In the genomic region with DNA sequence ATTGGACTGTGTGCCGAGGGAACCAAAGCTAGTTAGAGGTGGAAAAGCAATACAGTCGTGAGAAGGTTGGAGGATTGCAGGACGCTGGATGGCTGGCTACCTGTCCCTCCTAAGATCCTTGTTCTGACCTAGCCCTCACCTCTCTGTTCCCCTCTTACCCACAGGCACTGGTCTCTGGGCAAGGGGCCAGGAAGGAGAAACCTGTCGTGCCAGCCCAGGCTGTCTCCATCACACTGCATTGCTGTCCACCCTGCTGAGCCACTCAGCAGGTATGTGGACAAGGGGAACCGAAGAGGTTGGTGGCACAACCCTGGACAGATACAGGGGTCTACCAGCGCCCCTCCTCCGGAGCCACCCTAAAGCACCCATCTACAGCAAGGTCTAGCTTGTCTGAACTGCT, we compare ENCODE assay signal across 11 mouse cellular contexts. TPM values are rescaled to one million over a fixed set of nuclear protein-coding genes. Genes with fewer than 3 reads are reported as not detected.
DNase-seq lines count a peak whose midpoint lies in the region; ATAC-seq and TF ChIP-seq lines count a peak whose summit lies in the region.
"Had no signal": no experiment of that assay in that cellular context is flagged by ENCODE, and none has a peak within 500 bp of the region (broad histone marks: within the 10 kb centered on the region; RNA-seq: fewer than 3 reads in every experiment).

No protein-coding gene starts in this region.

- H3K27ac ChIP-seq in heart, embryonic 12.5 days (ENCODE audit: poor library complexity, severe bottlenecking) = no peak overlapping the region
- no peak overlapping the region for H3K27ac ChIP-seq in heart, adult 2 months
- peak overlapping the region; percentile 54 for H3K27ac ChIP-seq in ES-E14 (ENCODE audit: insufficient read depth, low read depth, low read length, poor library complexity, severe bottlenecking)
- H3K27ac ChIP-seq in hindbrain, postnatal 0 days = no peak overlapping the region
- peak overlapping the region; percentile 95 for H3K27ac ChIP-seq in lung, embryonic 15.5 days

- peak overlapping the region; percentile 42; the same call in 1 of the 2 replicates for H3K4me2 ChIP-seq in heart, embryonic 12.5 days
- H3K4me2 ChIP-seq in hindbrain, postnatal 0 days (ENCODE audit: low read depth, low read length) = peak overlapping the region; percentile 40; the same call in 1 of the 2 replicates
- H3K4me2 ChIP-seq in lung, embryonic 15.5 days = peak overlapping the region; percentile 23

- no peak overlapping the region for H3K4me3 ChIP-seq in heart, embryonic 12.5 days
- H3K4me3 ChIP-seq in heart, adult 2 months = no peak overlapping the region
- 0 out of 4 replicates have a peak overlapping the region, but pooled peaks of 1 of the 2 experiments have one; percentile 43 for H3K4me3 ChIP-seq in ES-E14 (ENCODE audit: insufficient read depth in 1 of 2, low read depth in 1 of 2, low read length in 2 of 2, poor library complexity in 1 of 2, severe bottlenecking in 1 of 2)
- no peak overlapping the region for H3K4me3 ChIP-seq in hindbrain, postnatal 0 days (ENCODE audit: low read length)
- H3K4me3 ChIP-seq in lung, embryonic 15.5 days = no peak overlapping the region

- no peak for TF ChIP-seq CTCF in heart, adult 2 months (IDR thresholded peaks at IDR 0.05)
- TF ChIP-seq CTCF in hindbrain, postnatal 0 days (IDR thresholded peaks at IDR 0.05; ENCODE audit: low read depth) = no peak

- no peak for TF ChIP-seq EP300 in heart, adult 2 months (IDR thresholded peaks at IDR 0.05; ENCODE audit: insufficient read depth, low read depth, low read length)

- H3K9ac ChIP-seq in heart, embryonic 12.5 days = no peak overlapping the region
- no peak overlapping the region for H3K9ac ChIP-seq in heart, adult 2 months (ENCODE audit: low read depth, low read length)
- peak overlapping the region; percentile 33; the same call in 1 of the 2 replicates for H3K9ac ChIP-seq in ES-E14 (ENCODE audit: insufficient read depth, low read depth, low read length, poor library complexity, severe bottlenecking)
- H3K9ac ChIP-seq in hindbrain, postnatal 0 days (replicated peaks; ENCODE audit: low read length) = no peak overlapping the region
- no peak overlapping the region for H3K9ac ChIP-seq in lung, embryonic 15.5 days

- H3K4me1 ChIP-seq in heart, embryonic 12.5 days (replicated peaks) = peaks cover 14% of the 10 kb centered on the region
- H3K4me1 ChIP-seq in heart, adult 2 months (ENCODE audit: control insufficient read depth, insufficient read depth, low read length) = no peaks in the 10 kb centered on the region
- peaks cover 8 to 22% of the 10 kb centered on the region in 2 experiments for H3K4me1 ChIP-seq in ES-E14 (ENCODE audit: control insufficient read depth in 2 of 2, insufficient read depth in 2 of 2, low read length in 2 of 2, poor library complexity in 1 of 2)
- no peaks in the 10 kb centered on the region; the same call in 1 of the 2 replicates for H3K4me1 ChIP-seq in hindbrain, postnatal 0 days (ENCODE audit: insufficient read depth, low read length)
- peaks cover 13% of the 10 kb centered on the region; the same call in 1 of the 2 replicates for H3K4me1 ChIP-seq in lung, embryonic 15.5 days

- TF ChIP-seq POLR2A in heart, adult 2 months (IDR thresholded peaks at IDR 0.05; ENCODE audit: insufficient read depth, low read depth, low read length) = no peak

- in situ Hi-C loops in ES-E14 (cut with MboI; ENCODE audit: low sequenced_read_pairs in 2 of 2, unreplicated experiment in 2 of 2) = no loop called here

- H3K9me3 ChIP-seq in heart, embryonic 12.5 days (replicated peaks) = no peaks in the 10 kb centered on the region
- no peaks in the 10 kb centered on the region for H3K9me3 ChIP-seq in ES-E14 (ENCODE audit: control insufficient read depth, insufficient read depth, low read depth, low read length)
- no peaks in the 10 kb centered on the region for H3K9me3 ChIP-seq in hindbrain, postnatal 0 days (ENCODE audit: low read length)
- H3K9me3 ChIP-seq in lung, embryonic 15.5 days = no peaks in the 10 kb centered on the region

- no peaks in the 10 kb centered on the region for H3K79me2 ChIP-seq in heart, adult 2 months (replicated peaks; ENCODE audit: control insufficient read depth, insufficient read depth, low read length)

- 68% methylated on average over 7 of the region's 7 CpGs for WGBS in heart, embryonic 12.5 days
- WGBS in heart, adult 2 months = 65% methylated on average over 7 of the region's 7 CpGs
- WGBS in hindbrain, postnatal 0 days = 65% methylated on average over 7 of the region's 7 CpGs
- WGBS in lung, embryonic 15.5 days = 48% methylated on average over 7 of the region's 7 CpGs

- peak; percentile 24; the same call in 1 of the 2 replicates for ATAC-seq in heart, embryonic 12.5 days (ENCODE audit: insufficient number of reproducible peaks, low FRiP score)
- no peak for ATAC-seq in hindbrain, postnatal 0 days
- ATAC-seq in lung, embryonic 15.5 days (ENCODE audit: borderline replicate concordance, extremely low read depth, low FRiP score, low TSS enrichment) = peak; percentile 62
- ATAC-seq in inflammation-experienced regulatory T-cells, adult 6 months = no peak

- no peak for DNase-seq in heart, adult 2 months
- DNase-seq in ES-E14 (ENCODE audit: low read depth, low spot score) = no peak
- no peak for DNase-seq in hindbrain, postnatal 0 days (ENCODE audit: low spot score)
- no peak for DNase-seq in spleen, postnatal 14 days (ENCODE audit: low spot score in 2 of 2)
- DNase-seq in left cerebral cortex, postnatal 36 days (ENCODE audit: low spot score in 2 of 2) = no peak

- no peaks in the 10 kb centered on the region for H3K36me3 ChIP-seq in heart, embryonic 12.5 days
- H3K36me3 ChIP-seq in heart, adult 2 months (ENCODE audit: control insufficient read depth, insufficient read depth, low read length) = no peaks in the 10 kb centered on the region
- H3K36me3 ChIP-seq in ES-E14 (ENCODE audit: control insufficient read depth, insufficient read depth, low read length, poor library complexity, severe bottlenecking) = no peaks in the 10 kb centered on the region
- H3K36me3 ChIP-seq in hindbrain, postnatal 0 days (ENCODE audit: insufficient read depth, low read length) = no peaks in the 10 kb centered on the region
- no peaks in the 10 kb centered on the region for H3K36me3 ChIP-seq in lung, embryonic 15.5 days

- H3K27me3 ChIP-seq in heart, embryonic 12.5 days (replicated peaks) = no peaks in the 10 kb centered on the region
- no peaks in the 10 kb centered on the region for H3K27me3 ChIP-seq in heart, adult 2 months (ENCODE audit: control insufficient read depth, insufficient read depth, low read length)
- no peaks in the 10 kb centered on the region for H3K27me3 ChIP-seq in hindbrain, postnatal 0 days (ENCODE audit: insufficient read depth, low read length)
- no peaks in the 10 kb centered on the region for H3K27me3 ChIP-seq in lung, embryonic 15.5 days
- H3K27me3 ChIP-seq: CH12.LX had no signal

- intact Hi-C loops in heart, adult 2 months (cut with DNase I) = no loop called here
- intact Hi-C loops in left cerebral cortex, postnatal 36 days (cut with DNase I) = no loop called here

RNA-seq across cellular contexts. Expression of gene Zbtb32, which starts 1.9 kb away (rescaled TPM):
- 0.09 and 0.44 TPM in 2 replicates for polyA plus RNA-seq in heart, embryonic 12.5 days (2016; fragmentation: Nextera tagmentation; extraction: Ambion mirVana)
- under 1 TPM in 1 of 2 experiments, not detected in 1; 0.11 TPM for total RNA-seq in heart, adult 2 months (2021)
- polyA plus RNA-seq in heart, adult 2 months (2012; rRNA removed) = 0.20 and 0.64 TPM in 2 replicates
- total RNA-seq in ES-E14 (2012; rRNA removed) = 20.8 and 24.6 TPM in 2 replicates
- not detected in 2 replicates for total RNA-seq in hindbrain, postnatal 0 days (2014; rRNA removed)
- 0.18 and 0.23 TPM in 2 replicates for polyA plus RNA-seq in hindbrain, postnatal 0 days (2015; fragmentation: Nextera tagmentation; extraction: Ambion mirVana)
- polyA plus RNA-seq in lung, embryonic 15.5 days (2015; fragmentation: Nextera tagmentation; extraction: Ambion mirVana) = 2.3 and 3.7 TPM in 2 replicates
- 10 to 100 TPM; 11.7 to 28.7 (median 11.9) TPM for polyA plus RNA-seq in inflammation-experienced regulatory T-cells, adult 6 months (2017; shearing (Covaris generic))
- total RNA-seq in left cerebral cortex, postnatal 36 days (2021) = not detected
- total RNA-seq: gastrocnemius, postnatal 25 days had no signal

RNA-seq across cellular contexts. Expression of gene Upk1a, which starts 12.0 kb away (rescaled TPM):
- polyA plus RNA-seq in heart, embryonic 12.5 days (2016; fragmentation: Nextera tagmentation; extraction: Ambion mirVana) = 0.44 and 2.5 TPM in 2 replicates
- under 1 TPM in 1 of 2 experiments, not detected in 1; 0.36 TPM for total RNA-seq in heart, adult 2 months (2021)
- polyA plus RNA-seq in heart, adult 2 months (2012; rRNA removed) = 2.8 and 4.8 TPM in 2 replicates
- total RNA-seq in ES-E14 (2012; rRNA removed) = 1.8 and 2.5 TPM in 2 replicates
- total RNA-seq in hindbrain, postnatal 0 days (2014; rRNA removed) = 0.14 and 0.99 TPM in 2 replicates
- polyA plus RNA-seq in hindbrain, postnatal 0 days (2015; fragmentation: Nextera tagmentation; extraction: Ambion mirVana) = 0.62 and 0.99 TPM in 2 replicates
- 0.88 and 1.4 TPM in 2 replicates for polyA plus RNA-seq in lung, embryonic 15.5 days (2015; fragmentation: Nextera tagmentation; extraction: Ambion mirVana)
- 1 to 10 TPM in 2 of 3 experiments, under 1 TPM in 1; 0.47 to 3.1 (median 1.5) TPM for polyA plus RNA-seq in inflammation-experienced regulatory T-cells, adult 6 months (2017; shearing (Covaris generic))
- under 1 TPM in 1 of 2 experiments, not detected in 1; 0.36 TPM for total RNA-seq in left cerebral cortex, postnatal 36 days (2021)
- total RNA-seq: gastrocnemius, postnatal 25 days; liver, adult 2 months had no signal

RNA-seq across cellular contexts. Expression of gene Kmt2b, which starts 12.1 kb away (rescaled TPM):
- 4.9 and 5.1 TPM in 2 replicates for polyA plus RNA-seq in heart, embryonic 12.5 days (2016; fragmentation: Nextera tagmentation; extraction: Ambion mirVana)
- 10 to 100 TPM; 15.6 to 15.9 TPM for total RNA-seq in heart, adult 2 months (2021)
- 25.6 and 28.3 TPM in 2 replicates for polyA plus RNA-seq in heart, adult 2 months (2012; rRNA removed)
- 73.7 and 98.6 TPM in 2 replicates for total RNA-seq in ES-E14 (2012; rRNA removed)
- 27.1 and 36.7 TPM in 2 replicates for total RNA-seq in hindbrain, postnatal 0 days (2014; rRNA removed)
- polyA plus RNA-seq in hindbrain, postnatal 0 days (2015; fragmentation: Nextera tagmentation; extraction: Ambion mirVana) = 6.7 and 7.1 TPM in 2 replicates
- polyA plus RNA-seq in lung, embryonic 15.5 days (2015; fragmentation: Nextera tagmentation; extraction: Ambion mirVana) = 8.4 and 10.0 TPM in 2 replicates
- polyA plus RNA-seq in inflammation-experienced regulatory T-cells, adult 6 months (2017; shearing (Covaris generic)) = 10 to 100 TPM; 15.7 to 23.0 (median 22.6) TPM
- 10 to 100 TPM; 41.3 to 62.2 TPM for total RNA-seq in left cerebral cortex, postnatal 36 days (2021)

RNA-seq across cellular contexts. Expression of gene Cox6b1, which starts 25.3 kb away (rescaled TPM):
- polyA plus RNA-seq in heart, embryonic 12.5 days (2016; fragmentation: Nextera tagmentation; extraction: Ambion mirVana) = 1,789 and 1,831 TPM in 2 replicates
- total RNA-seq in heart, adult 2 months (2021) = 1,000 to 10,000 TPM; 4,061 to 4,696 TPM
- polyA plus RNA-seq in heart, adult 2 months (2012; rRNA removed) = 1,860 and 2,330 TPM in 2 replicates
- total RNA-seq in ES-E14 (2012; rRNA removed) = 478 and 576 TPM in 2 replicates
- total RNA-seq in hindbrain, postnatal 0 days (2014; rRNA removed) = 352 and 389 TPM in 2 replicates
- 1,552 and 1,572 TPM in 2 replicates for polyA plus RNA-seq in hindbrain, postnatal 0 days (2015; fragmentation: Nextera tagmentation; extraction: Ambion mirVana)
- 867 and 890 TPM in 2 replicates for polyA plus RNA-seq in lung, embryonic 15.5 days (2015; fragmentation: Nextera tagmentation; extraction: Ambion mirVana)
- polyA plus RNA-seq in inflammation-experienced regulatory T-cells, adult 6 months (2017; shearing (Covaris generic)) = 100 to 1,000 TPM; 376 to 780 (median 668) TPM
- 100 to 1,000 TPM; 561 to 663 TPM for total RNA-seq in left cerebral cortex, postnatal 36 days (2021)

RNA-seq across cellular contexts. Expression of gene Etv2, which starts 35.0 kb away (rescaled TPM):
- polyA plus RNA-seq in heart, embryonic 12.5 days (2016; fragmentation: Nextera tagmentation; extraction: Ambion mirVana) = 1.1 and 1.4 TPM in 2 replicates
- total RNA-seq in heart, adult 2 months (2021) = not detected
- polyA plus RNA-seq in heart, adult 2 months (2012; rRNA removed) = not detected in 2 replicates
- 1.5 and 2.1 TPM in 2 replicates for total RNA-seq in ES-E14 (2012; rRNA removed)
- total RNA-seq in hindbrain, postnatal 0 days (2014; rRNA removed) = not detected in 2 replicates
- polyA plus RNA-seq in hindbrain, postnatal 0 days (2015; fragmentation: Nextera tagmentation; extraction: Ambion mirVana) = not detected in 2 replicates
- polyA plus RNA-seq in lung, embryonic 15.5 days (2015; fragmentation: Nextera tagmentation; extraction: Ambion mirVana) = not detected in 2 replicates
- not detected for polyA plus RNA-seq in inflammation-experienced regulatory T-cells, adult 6 months (2017; shearing (Covaris generic))
- total RNA-seq in left cerebral cortex, postnatal 36 days (2021) = not detected
- total RNA-seq: CH12.LX; gastrocnemius, postnatal 25 days had no signal
- polyA plus RNA-seq: liver, adult 2 months had no signal

Comparison
In these comparisons a context has a peak if more than half of its experiments do, and no peak if none do; other contexts are left out.
1. ATAC-seq: peak in heart, embryonic 12.5 days (single experiment) and lung, embryonic 15.5 days (single experiment); none in hindbrain, postnatal 0 days (single experiment) and inflammation-experienced regulatory T-cells, adult 6 months (single experiment).
2. H3K27ac ChIP-seq: peak in ES-E14 (single experiment) and lung, embryonic 15.5 days (single experiment); none in heart, embryonic 12.5 days (single experiment), heart, adult 2 months (single experiment) and hindbrain, postnatal 0 days (single experiment).
3. Peak in every context shown above with its lines, with median percentiles within 50 percentile points of each other: H3K4me2 ChIP-seq.